Mouse (Mus musculus) limb, embryonic 14.5 days (tissue): ENCODE data around the gene Phf1. TPM values are rescaled to one million over a fixed set of nuclear protein-coding genes. Genes with fewer than 3 reads are reported as not detected.
A peak's percentile ranks its signal among the peaks of the same experiment; 100 is the strongest.
"Not testable (repeated sequence)": the region's sequence is repeated elsewhere in the genome, so short reads cannot be mapped to it uniquely, and the experiment has no call there.

Experiments used
- ATAC-seq: fragments of 200-750 bp; cut with Nextera tagmentation; 2 replicates; pipeline ENCODE4 v1.8.0; 2017; ENCODE audit warnings: low read depth, moderate number of reproducible peaks, moderate TSS enrichment; ENCODE audit not compliant: low FRiP score
- DNase-seq: peaks from one replicate; pipeline ENCODE4 v3.0.0-alpha.2; 2015; ENCODE audit warnings: low spot score
- H3K27ac ChIP-seq: fragments of 300-500 bp; sonication (generic); replicated peaks from 2 replicates; pipeline ENCODE4 v1.5.1; 2014; ENCODE audit warnings: low read depth, mild to moderate bottlenecking, low read length, moderate library complexity, mixed read lengths
- H3K27me3 ChIP-seq: fragments of 300-500 bp; sonication (generic); 2 replicates; pipeline ENCODE4 v1.6.1; 2014; ENCODE audit warnings: low read length, mixed read lengths; ENCODE audit not compliant: control insufficient read depth, insufficient read depth
- H3K36me3 ChIP-seq: fragments of 300-500 bp; sonication (generic); 2 replicates; pipeline ENCODE4 v1.6.1; 2014; ENCODE audit warnings: mild to moderate bottlenecking, low read length, moderate library complexity, mixed read lengths; ENCODE audit not compliant: control insufficient read depth, insufficient read depth
- H3K4me1 ChIP-seq: fragments of 300-500 bp; sonication (generic); 2 replicates; pipeline ENCODE4 v1.6.1; 2014; ENCODE audit warnings: antibody characterized with exemption, low read length, mixed read lengths; ENCODE audit not compliant: control insufficient read depth, insufficient read depth
- H3K4me2 ChIP-seq: fragments of 300-500 bp; sonication (generic); replicated peaks from 2 replicates; pipeline ENCODE4 v1.6.1; 2014; ENCODE audit warnings: low read depth, mild to moderate bottlenecking, low read length, moderate library complexity; ENCODE audit not compliant: severe bottlenecking
- H3K4me3 ChIP-seq: fragments of 300-500 bp; sonication (generic); replicated peaks from 2 replicates; pipeline ENCODE4 v1.5.1; 2014; ENCODE audit warnings: low read length
- H3K9ac ChIP-seq: fragments of 300-500 bp; sonication (generic); 2 replicates; pipeline ENCODE4 v1.6.1; 2014; ENCODE audit warnings: mild to moderate bottlenecking, low read depth, low read length, moderate library complexity; ENCODE audit not compliant: severe bottlenecking
- H3K9me3 ChIP-seq: fragments of 300-500 bp; sonication (generic); 2 replicates; pipeline ENCODE4 v1.6.1; 2016; ENCODE audit warnings: low read length; ENCODE audit not compliant: control insufficient read depth
- POLR2A ChIP-seq: fragments of 200-500 bp; IDR thresholded peaks from 2 replicates; pipeline ENCODE4 v1.8.0; 2012; ENCODE audit warnings: inconsistent platforms, mild to moderate bottlenecking, moderate library complexity, borderline replicate concordance; ENCODE audit not compliant: insufficient read depth, insufficient read length; ENCODE audit errors: extremely low read depth
- WGBS: fragments of 180-500 bp; shearing (Covaris S2); extraction: QIAGEN DNeasy Blood & Tissue Kit; methylation state at CpG from one replicate; pipeline ENCODE4 v1.1.7; 2014; 5-methylcytosine and 5-hydroxymethylcytosine counted together
- polyA plus RNA-seq, 2 experiments: library from polyadenylated mRNA; depleted of rRNA in 1 of 2; stranded (reverse) in 1 of 2; unstranded in 1 of 2; fragments of >200 nt; fragmentation: Nextera tagmentation in 1 of 2; extraction: Ambion mirVana in 1 of 2; gene quantifications; 2 replicates each; pipeline versions ENCODE4 v1.2.1 to v1.2.3; 2012 to 2014

Gene Phf1
- polyA plus RNA-seq, 2 experiments = 12.8 to 56.6 TPM

GRCm38 (mm10) chr17:26972703-26973574, 40.1 kb downstream of the Phf1 start, which contains the start of gene Zbtb9:
Gene Zbtb9 (plus strand): TSS chr17:26973167.
- Histone ChIP-seq H3K27ac (peak within 1 kb of the TSS; percentile 82), H3K9me3 (no peaks in the 10 kb centered on the region), H3K4me3 (peak within 1 kb of the TSS; percentile 85), H3K27me3 (no peaks in the 10 kb centered on the region), H3K4me1 (peaks cover 17% of the 10 kb centered on the region), H3K36me3 (peaks cover 44% of the 10 kb centered on the region), H3K9ac (peak within 1 kb of the TSS; percentile 79), H3K4me2 (peak within 1 kb of the TSS; percentile 85)
- ATAC-seq = peak; percentile 98
- TF ChIP-seq POLR2A = peak; percentile 96
- DNase-seq = peak; percentile 94
- 2% methylated on average over 72 of the region's 75 CpGs for WGBS

DNA sequence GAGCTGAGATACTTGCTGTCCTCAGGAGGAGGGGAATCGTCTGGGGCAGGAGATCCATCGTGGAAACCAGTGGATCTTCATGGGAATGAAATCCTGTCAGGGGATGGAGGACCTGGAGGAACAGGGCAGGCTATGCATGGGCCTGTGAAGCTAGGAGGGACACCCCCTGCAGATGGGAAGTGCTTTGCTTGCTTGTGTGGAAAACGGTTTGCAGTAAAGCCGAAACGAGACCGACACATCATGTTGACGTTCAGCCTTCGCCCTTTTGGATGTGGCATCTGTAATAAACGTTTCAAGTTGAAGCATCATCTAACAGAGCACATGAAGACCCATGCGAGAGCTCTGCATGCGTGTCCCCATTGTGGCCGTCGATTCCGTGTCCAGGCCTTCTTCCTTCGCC, 41.7 kb downstream of the Phf1 start:
- Histone ChIP-seq H3K4me3 (no peak overlapping the region), H3K9me3 (no peaks in the 10 kb centered on the region), H3K4me1 (peaks cover 17% of the 10 kb centered on the region), H3K36me3 (peaks cover 52% of the 10 kb centered on the region), H3K9ac (no peak overlapping the region), H3K27ac (no peak overlapping the region), H3K4me2 (no peak overlapping the region), H3K27me3 (no peaks in the 10 kb centered on the region)
- DNase-seq (no peak), ATAC-seq (no peak)
- WGBS = 90% methylated on average over 15 of the region's 15 CpGs
- TF ChIP-seq POLR2A = no peak

DNA sequence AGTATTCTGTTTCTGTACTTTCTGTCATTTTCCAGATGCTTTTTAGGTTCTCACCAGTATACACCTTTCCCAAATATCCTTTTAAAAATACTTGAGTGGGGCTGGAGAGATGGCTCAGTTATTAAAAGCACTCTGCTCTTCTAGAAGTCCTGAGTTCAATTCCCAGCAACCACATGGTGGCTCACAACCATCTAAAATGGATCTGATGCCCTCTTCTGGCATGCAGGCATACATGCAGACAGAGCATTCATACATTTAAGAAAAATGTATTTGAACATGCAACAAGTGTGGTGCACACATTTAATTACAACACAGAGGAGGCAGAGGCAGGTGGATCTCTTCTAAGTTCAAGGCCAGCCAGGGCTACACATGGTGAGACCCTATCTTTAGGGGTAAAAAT, 42.6 kb downstream of the Phf1 start:
- Histone ChIP-seq H3K36me3 (peaks cover 55% of the 10 kb centered on the region), H3K9me3 (no peaks in the 10 kb centered on the region), H3K27ac (no peak overlapping the region), H3K9ac (no peak overlapping the region), H3K27me3 (no peaks in the 10 kb centered on the region), H3K4me3 (no peak overlapping the region), H3K4me2 (no peak overlapping the region), H3K4me1 (peaks cover 17% of the 10 kb centered on the region)
- ATAC-seq (no peak), DNase-seq (no peak)
- TF ChIP-seq POLR2A = no peak

DNA sequence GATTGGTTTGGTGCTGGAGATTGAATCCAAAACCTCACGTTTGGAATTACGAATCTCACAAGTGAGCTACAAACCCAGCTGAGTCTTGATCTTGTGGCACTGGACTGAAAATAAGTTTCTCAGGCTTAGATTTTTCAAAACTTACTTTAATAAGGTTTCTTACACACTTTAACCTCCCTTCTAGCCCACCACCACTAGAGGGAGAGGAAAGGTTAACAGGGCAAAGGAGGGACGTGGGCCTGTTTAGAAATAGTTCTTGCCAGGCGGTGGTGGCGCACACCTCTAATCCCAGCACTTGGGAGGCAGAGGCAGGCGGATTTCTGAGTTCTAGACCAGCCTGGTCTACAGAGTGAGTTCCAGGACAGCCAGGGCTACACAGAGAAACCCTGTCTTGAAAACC, 44.5 kb downstream of the Phf1 start:
- not testable (repeated sequence) for H3K4me1 ChIP-seq, H3K27me3 ChIP-seq, H3K27ac ChIP-seq, DNase-seq, ATAC-seq, H3K4me3 ChIP-seq, H3K9me3 ChIP-seq, H3K9ac ChIP-seq, H3K4me2 ChIP-seq
- peaks cover 49% of the 10 kb centered on the region for H3K36me3 ChIP-seq
- 91% methylated on average over 6 of the region's 6 CpGs for WGBS

DNA sequence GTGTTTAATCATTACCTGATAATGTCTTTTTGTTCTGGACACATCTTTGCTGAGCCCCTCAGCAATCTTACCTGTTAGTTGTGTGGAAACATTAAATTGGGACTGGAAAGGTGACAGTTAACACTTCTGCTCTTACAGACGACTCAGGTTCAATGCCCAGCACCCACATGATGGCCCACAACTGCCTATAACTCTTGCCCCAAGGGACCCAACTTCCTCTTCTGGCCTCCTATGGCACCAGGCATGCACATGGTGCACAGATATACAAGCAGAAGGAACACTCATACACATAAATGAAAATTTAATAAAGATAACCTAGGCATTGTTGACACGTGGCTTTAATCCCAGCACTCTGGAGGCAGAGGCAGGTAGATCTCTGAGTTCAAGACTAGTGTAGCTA, 46.6 kb downstream of the Phf1 start:
- Histone ChIP-seq H3K27me3 (no peaks in the 10 kb centered on the region), H3K36me3 (peaks cover 49% of the 10 kb centered on the region), H3K27ac (no peak overlapping the region), H3K9me3 (no peaks in the 10 kb centered on the region), H3K4me1 (no peaks in the 10 kb centered on the region), H3K9ac (no peak overlapping the region), H3K4me3 (no peak overlapping the region), H3K4me2 (no peak overlapping the region)
- no peak for TF ChIP-seq POLR2A
- DNase-seq (no peak), ATAC-seq (no peak)
- 65% methylated on average over 2 of the region's 2 CpGs for WGBS
